8 mouse cellular contexts compared by ENCODE assay signal in the genomic region with DNA sequence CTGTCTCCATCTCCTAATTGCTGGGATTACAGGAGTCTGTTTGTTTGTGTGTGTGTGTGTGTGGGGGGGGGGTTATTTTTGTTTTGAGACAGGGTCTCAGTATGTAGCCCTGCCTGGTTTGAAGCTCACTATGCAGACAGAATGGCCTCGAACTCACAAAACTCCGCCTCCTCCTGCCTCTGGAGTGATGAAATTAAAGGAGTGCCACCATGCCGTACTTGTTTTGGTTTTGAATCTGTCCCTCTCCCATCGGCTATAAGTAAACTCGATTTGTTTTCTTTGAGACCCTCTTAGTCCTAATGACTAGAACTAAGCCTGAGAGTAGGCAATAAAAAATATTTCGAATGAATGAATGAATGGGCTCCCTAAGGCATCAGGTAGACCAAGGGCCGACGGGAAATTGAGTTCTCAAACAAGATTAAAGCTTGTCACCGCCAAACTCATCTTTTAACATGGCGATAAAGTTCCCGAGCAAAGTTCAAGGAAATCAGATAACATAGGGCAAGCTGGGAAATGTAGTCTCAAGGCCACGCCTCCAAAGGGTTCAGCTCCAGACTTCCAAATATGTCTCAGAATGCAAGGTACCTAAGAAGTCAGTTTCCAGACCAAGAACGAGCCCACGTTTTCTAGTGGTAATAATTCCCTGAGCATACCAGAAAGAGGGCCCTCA. TPM values are rescaled to one million over a fixed set of nuclear protein-coding genes. Genes with fewer than 3 reads are reported as not detected.
DNase-seq lines count a peak whose midpoint lies in the region; ATAC-seq and TF ChIP-seq lines count a peak whose summit lies in the region.

No protein-coding gene starts in this region.

- no peaks in the 10 kb centered on the region for H3K9me3 ChIP-seq in forebrain, embryonic 15.5 days
- no peaks in the 10 kb centered on the region for H3K9me3 ChIP-seq in kidney, embryonic 16.5 days (ENCODE audit: low read length)
- no peaks in the 10 kb centered on the region for H3K9me3 ChIP-seq in liver, embryonic 16.5 days (replicated peaks; ENCODE audit: control insufficient read depth, low read length)

- 8% methylated on average over 14 of the region's 14 CpGs for WGBS in forebrain, embryonic 15.5 days
- 9% methylated on average over 14 of the region's 14 CpGs for WGBS in kidney, embryonic 16.5 days
- WGBS in liver, embryonic 16.5 days (ENCODE audit: insufficient replicate concordance), result 4% methylated on average over 14 of the region's 14 CpGs
- 9% methylated on average over 14 of the region's 14 CpGs for WGBS in small intestine, adult 2 months

- peak overlapping the region; percentile 61 for H3K4me2 ChIP-seq in forebrain, embryonic 15.5 days (replicated peaks)
- H3K4me2 ChIP-seq in kidney, embryonic 16.5 days (replicated peaks; ENCODE audit: low read depth, low read length), result peak overlapping the region; percentile 70
- H3K4me2 ChIP-seq in liver, embryonic 16.5 days (ENCODE audit: low read depth, low read length), result peak overlapping the region; percentile 92

- no peaks in the 10 kb centered on the region for H3K36me3 ChIP-seq in forebrain, embryonic 15.5 days
- no peaks in the 10 kb centered on the region for H3K36me3 ChIP-seq in kidney, embryonic 16.5 days (ENCODE audit: insufficient read depth, low read length)
- H3K36me3 ChIP-seq in liver, embryonic 16.5 days (ENCODE audit: control insufficient read depth, insufficient read depth), result no peaks in the 10 kb centered on the region
- no peaks in the 10 kb centered on the region for H3K36me3 ChIP-seq in small intestine, adult 2 months (ENCODE audit: control insufficient read depth, insufficient read depth, low read length)

- H3K4me1 ChIP-seq in brown adipose tissue, adult 24 weeks (ENCODE audit: control insufficient read depth, insufficient read depth, insufficient read length, low read length), result peaks cover 30% of the 10 kb centered on the region
- H3K4me1 ChIP-seq in forebrain, embryonic 15.5 days, result peaks cover 38% of the 10 kb centered on the region
- H3K4me1 ChIP-seq in kidney, embryonic 16.5 days (ENCODE audit: insufficient read depth, low read length), result peaks cover 34% of the 10 kb centered on the region
- H3K4me1 ChIP-seq in liver, embryonic 16.5 days (ENCODE audit: control insufficient read depth, low read depth, low read length), result peaks cover 41% of the 10 kb centered on the region
- no peaks in the 10 kb centered on the region; the same call in 1 of the 2 replicates for H3K4me1 ChIP-seq in small intestine, adult 2 months (ENCODE audit: control insufficient read depth, insufficient read depth, insufficient read length, low read length)

- TF ChIP-seq POLR2A in small intestine, adult 2 months (IDR thresholded peaks at IDR 0.05; ENCODE audit: low read depth, low read length), result no peak

- peak overlapping the region; percentile 99 for H3K27ac ChIP-seq in brown adipose tissue, adult 24 weeks (replicated peaks; ENCODE audit: low read depth, low read length)
- H3K27ac ChIP-seq in forebrain, embryonic 15.5 days (replicated peaks), result peak overlapping the region; percentile 91
- peak overlapping the region; percentile 95 for H3K27ac ChIP-seq in kidney, embryonic 16.5 days (ENCODE audit: low read length)
- peak overlapping the region; percentile 86 for H3K27ac ChIP-seq in liver, embryonic 16.5 days (ENCODE audit: low read length)
- H3K27ac ChIP-seq in small intestine, adult 2 months (ENCODE audit: insufficient read depth, low read depth, low read length), result peak overlapping the region; percentile 67; the same call in 1 of the 2 replicates

- peak; percentile 29 for ATAC-seq in frontal cortex, adult (ENCODE audit: low TSS enrichment)
- ATAC-seq in forebrain, embryonic 15.5 days (replicated peaks), result peak; percentile 26
- no peak for ATAC-seq in kidney, embryonic 16.5 days (ENCODE audit: low FRiP score, low TSS enrichment)
- ATAC-seq in liver, embryonic 16.5 days (ENCODE audit: low read depth), result 0 out of 2 replicates have a peak, but pooled peaks have one; percentile 5

- TF ChIP-seq CTCF in small intestine, adult 2 months (IDR thresholded peaks at IDR 0.05; ENCODE audit: extremely low read depth, insufficient read length, insufficient replicate concordance, low read depth, low read length), result no peak

- DNase-seq in frontal cortex, postnatal 10 days (ENCODE audit: low spot score in 2 of 2), result no peak
- peak; percentile 91 for DNase-seq in 416B (ENCODE audit: low read depth)

- peak overlapping the region; percentile 77; the same call in 1 of the 2 replicates for H3K9ac ChIP-seq in forebrain, embryonic 15.5 days (replicated peaks)
- peak overlapping the region; percentile 90; the same call in 1 of the 2 replicates for H3K9ac ChIP-seq in kidney, embryonic 16.5 days (replicated peaks; ENCODE audit: low read length)
- H3K9ac ChIP-seq in liver, embryonic 16.5 days (ENCODE audit: low read depth, low read length), result peak overlapping the region; percentile 94

- H3K4me3 ChIP-seq in brown adipose tissue, adult 24 weeks (ENCODE audit: insufficient read depth, low read depth, low read length), result peak overlapping the region; percentile 72
- peak overlapping the region; percentile 81 for H3K4me3 ChIP-seq in forebrain, embryonic 15.5 days
- peak overlapping the region; percentile 66 for H3K4me3 ChIP-seq in kidney, embryonic 16.5 days (ENCODE audit: low read length)
- peak overlapping the region; percentile 89 for H3K4me3 ChIP-seq in liver, embryonic 16.5 days (ENCODE audit: low read depth, low read length)
- H3K4me3 ChIP-seq in small intestine, adult 2 months (ENCODE audit: low read depth, low read length), result peak overlapping the region; percentile 46

- H3K27me3 ChIP-seq in forebrain, embryonic 15.5 days, result no peaks in the 10 kb centered on the region
- H3K27me3 ChIP-seq in kidney, embryonic 16.5 days (ENCODE audit: insufficient read depth, low read length), result no peaks in the 10 kb centered on the region
- H3K27me3 ChIP-seq in liver, embryonic 16.5 days (ENCODE audit: control insufficient read depth, insufficient read depth, low read depth, low read length), result no peaks in the 10 kb centered on the region
- H3K27me3 ChIP-seq in small intestine, adult 2 months (ENCODE audit: control insufficient read depth, insufficient read depth, low read length), result no peaks in the 10 kb centered on the region

RNA-seq across cellular contexts. Expression of a gene that starts 1.1 kb away (rescaled TPM):
- 32.9 and 42.2 TPM in 2 replicates for polyA plus RNA-seq in brown adipose tissue, adult 24 weeks (2012; ENCODE audit: insufficient read depth, insufficient read length, missing spikeins)
- polyA plus RNA-seq in forebrain, embryonic 15.5 days (2015; fragmentation: Nextera tagmentation; extraction: Ambion mirVana), result 48.4 and 50.3 TPM in 2 replicates
- 22.1 and 31.6 TPM in 2 replicates for polyA plus RNA-seq in kidney, embryonic 16.5 days (2015; fragmentation: Nextera tagmentation; extraction: Ambion mirVana)
- polyA plus RNA-seq in liver, embryonic 16.5 days (2015; fragmentation: Nextera tagmentation; extraction: Ambion mirVana), result 6.9 and 8.0 TPM in 2 replicates
- polyA plus RNA-seq in small intestine, adult 2 months (2012; rRNA removed), result 58.0 and 59.2 TPM in 2 replicates

RNA-seq across cellular contexts. Expression of a gene that starts 13.6 kb away (rescaled TPM):
- polyA plus RNA-seq in brown adipose tissue, adult 24 weeks (2012; ENCODE audit: insufficient read depth, insufficient read length, missing spikeins), result 25.6 and 40.1 TPM in 2 replicates
- polyA plus RNA-seq in forebrain, embryonic 15.5 days (2015; fragmentation: Nextera tagmentation; extraction: Ambion mirVana), result 2.5 and 2.6 TPM in 2 replicates
- polyA plus RNA-seq in kidney, embryonic 16.5 days (2015; fragmentation: Nextera tagmentation; extraction: Ambion mirVana), result 20.9 and 21.6 TPM in 2 replicates
- 9.3 and 15.2 TPM in 2 replicates for polyA plus RNA-seq in liver, embryonic 16.5 days (2015; fragmentation: Nextera tagmentation; extraction: Ambion mirVana)
- polyA plus RNA-seq in small intestine, adult 2 months (2012; rRNA removed), result 0.22 and 0.58 TPM in 2 replicates

RNA-seq across cellular contexts. Expression of a gene that starts 21.5 kb away (rescaled TPM):
- not detected in 2 replicates for polyA plus RNA-seq in brown adipose tissue, adult 24 weeks (2012; ENCODE audit: insufficient read depth, insufficient read length, missing spikeins)
- 1.8 and 1.9 TPM in 2 replicates for polyA plus RNA-seq in forebrain, embryonic 15.5 days (2015; fragmentation: Nextera tagmentation; extraction: Ambion mirVana)
- polyA plus RNA-seq in kidney, embryonic 16.5 days (2015; fragmentation: Nextera tagmentation; extraction: Ambion mirVana), result 5.8 and 6.1 TPM in 2 replicates
- 0.32 and 0.40 TPM in 2 replicates for polyA plus RNA-seq in liver, embryonic 16.5 days (2015; fragmentation: Nextera tagmentation; extraction: Ambion mirVana)
- polyA plus RNA-seq in small intestine, adult 2 months (2012; rRNA removed), result 0.43 and 1.4 TPM in 2 replicates

RNA-seq across cellular contexts. Expression of a gene that starts 29.7 kb away (rescaled TPM):
- not detected in 2 replicates for polyA plus RNA-seq in brown adipose tissue, adult 24 weeks (2012; ENCODE audit: insufficient read depth, insufficient read length, missing spikeins)
- polyA plus RNA-seq in forebrain, embryonic 15.5 days (2015; fragmentation: Nextera tagmentation; extraction: Ambion mirVana), result 1.6 and 1.7 TPM in 2 replicates
- 3.3 and 3.5 TPM in 2 replicates for polyA plus RNA-seq in kidney, embryonic 16.5 days (2015; fragmentation: Nextera tagmentation; extraction: Ambion mirVana)
- 0.16 and 0.19 TPM in 2 replicates for polyA plus RNA-seq in liver, embryonic 16.5 days (2015; fragmentation: Nextera tagmentation; extraction: Ambion mirVana)
- 1.1 and 1.9 TPM in 2 replicates for polyA plus RNA-seq in small intestine, adult 2 months (2012; rRNA removed)

RNA-seq across cellular contexts. Expression of a gene that starts 42.1 kb away (rescaled TPM):
- polyA plus RNA-seq in brown adipose tissue, adult 24 weeks (2012; ENCODE audit: insufficient read depth, insufficient read length, missing spikeins), result 2.2 and 2.3 TPM in 2 replicates
- polyA plus RNA-seq in forebrain, embryonic 15.5 days (2015; fragmentation: Nextera tagmentation; extraction: Ambion mirVana), result 7.0 TPM in 2 replicates
- 8.8 and 10.1 TPM in 2 replicates for polyA plus RNA-seq in kidney, embryonic 16.5 days (2015; fragmentation: Nextera tagmentation; extraction: Ambion mirVana)
- 1.1 and 2.6 TPM in 2 replicates for polyA plus RNA-seq in liver, embryonic 16.5 days (2015; fragmentation: Nextera tagmentation; extraction: Ambion mirVana)
- polyA plus RNA-seq in small intestine, adult 2 months (2012; rRNA removed), result 0.76 and 2.3 TPM in 2 replicates
